Mouse (Mus musculus) layer of hippocampus, adult 18-20 months (tissue): ENCODE measurements around the gene Tmem136. TPM values are rescaled to one million over a fixed set of nuclear protein-coding genes. Genes with fewer than 3 reads are reported as not detected.

Source experiments
- DNase-seq, 2 experiments: peaks; one replicate each; pipeline ENCODE4 v3.0.0; 2022; ENCODE audit warnings: low spot score in 2 of 2
- total RNA-seq, 2 experiments: library from RNA; stranded (reverse); gene quantifications; 2 replicates each; pipeline ENCODE4 v1.2.3; 2021

Gene Tmem136
- total RNA-seq, 2 experiments from 2014 or later = 18.0 to 19.2 TPM

DNA sequence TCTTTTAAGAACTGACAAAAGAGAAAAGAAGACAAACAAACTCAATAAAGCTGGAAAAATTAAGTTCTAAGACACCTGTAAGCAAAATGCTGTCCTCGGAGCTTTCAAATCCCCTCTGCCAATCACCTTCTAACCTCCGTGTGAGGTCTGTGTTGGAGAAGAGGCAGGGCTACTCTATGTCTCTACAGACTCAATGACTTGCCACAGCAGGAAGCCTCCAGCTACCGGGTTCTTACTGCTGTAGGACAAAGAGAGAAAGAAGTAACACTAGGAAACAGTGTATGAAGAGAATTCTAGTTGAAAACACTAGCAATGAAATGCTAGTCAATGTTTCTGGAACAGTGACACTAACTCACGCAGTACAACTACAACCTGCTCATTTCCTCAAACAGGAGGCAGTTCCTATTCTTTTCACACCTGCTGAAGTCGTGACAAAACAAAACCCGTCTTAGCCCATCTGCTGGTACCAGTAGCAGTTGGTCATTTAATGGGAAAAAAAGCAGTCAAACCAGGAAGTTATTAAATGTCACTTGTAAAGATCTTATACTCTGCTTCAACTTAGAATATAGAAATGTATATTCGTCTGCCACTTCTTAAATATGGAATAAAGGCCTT lies 32.8 kb downstream of the Tmem136 start:
- no peak for DNase-seq

DNA sequence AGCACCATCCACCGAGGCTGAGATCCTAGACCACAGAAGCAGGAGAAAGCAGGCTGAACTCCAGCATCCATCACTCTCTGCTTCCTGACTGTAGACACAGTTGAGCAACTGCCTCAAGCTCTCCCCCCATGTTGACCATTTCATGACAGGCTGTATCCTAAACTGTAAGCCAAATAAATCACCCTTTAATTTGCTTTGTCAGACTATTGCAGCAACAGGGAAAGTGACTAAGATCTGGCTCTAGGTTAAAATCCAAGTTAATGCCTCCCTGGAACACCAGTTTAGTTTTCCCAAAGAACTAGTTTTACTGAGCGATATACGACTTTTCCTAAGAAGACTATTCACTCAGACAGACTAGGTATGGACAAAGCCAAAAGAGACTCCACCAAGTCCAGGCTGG lies 37.7 kb downstream of the Tmem136 start:
- DNase-seq = no peak

DNA sequence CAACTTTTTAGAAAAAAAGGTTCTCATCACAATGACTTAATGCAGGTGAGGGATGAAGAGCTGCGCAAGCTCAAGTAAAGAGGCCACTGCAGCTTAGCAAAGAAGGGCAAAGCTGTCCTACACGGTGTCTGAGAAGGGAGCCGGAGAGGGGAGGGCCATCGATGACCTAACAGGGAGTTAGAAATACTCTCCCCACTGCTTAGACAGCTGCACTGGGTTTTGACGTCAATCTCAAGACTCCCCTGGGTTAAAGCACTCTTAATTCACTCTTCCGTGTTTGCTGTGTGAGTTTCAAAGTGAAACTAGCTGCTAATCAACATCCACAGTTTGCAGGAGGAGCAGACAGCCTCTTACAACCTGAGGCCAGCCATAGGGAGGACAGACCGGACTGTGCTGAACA lies 40.2 kb downstream of the Tmem136 start:
- no peak for DNase-seq

DNA sequence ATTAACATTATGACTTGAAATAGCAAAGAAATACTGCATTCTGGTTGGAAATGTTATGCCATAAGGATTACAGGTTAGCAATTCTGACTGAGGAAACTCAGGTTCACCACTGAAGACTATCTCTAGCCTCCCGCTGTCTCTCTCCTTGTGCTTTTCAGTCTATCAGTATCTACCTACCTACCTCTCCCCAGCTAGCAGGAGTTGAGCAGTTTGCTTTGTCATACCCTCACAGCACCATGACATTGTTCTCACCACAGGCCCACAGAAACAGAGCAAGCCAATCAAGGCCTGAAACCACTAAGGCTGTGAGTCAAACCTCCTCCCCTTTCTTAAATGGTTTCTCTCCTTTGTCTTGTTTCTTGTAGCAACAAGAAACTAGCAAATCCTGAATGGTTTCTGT lies 41.8 kb downstream of the Tmem136 start:
- no peak for DNase-seq

DNA sequence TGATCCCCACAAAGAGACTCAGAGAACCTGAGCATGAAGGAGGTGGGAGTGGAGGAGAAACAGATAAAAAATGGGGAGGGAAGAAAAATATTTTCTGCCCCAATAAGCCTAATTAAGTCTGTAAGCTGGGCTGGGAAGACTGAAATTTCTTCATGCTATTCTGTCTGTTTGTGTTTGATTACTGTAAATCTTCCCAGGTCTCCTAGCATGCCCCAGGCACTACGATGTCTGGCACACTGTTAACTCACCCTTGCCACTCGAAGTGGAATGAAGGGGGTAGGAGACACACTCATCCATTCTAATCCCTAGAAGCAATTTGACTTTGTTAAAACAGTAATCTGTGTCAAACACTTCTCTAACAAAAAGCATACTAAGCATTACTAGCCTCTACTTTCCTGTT lies 44.6 kb downstream of the Tmem136 start:
- no peak for DNase-seq

DNA sequence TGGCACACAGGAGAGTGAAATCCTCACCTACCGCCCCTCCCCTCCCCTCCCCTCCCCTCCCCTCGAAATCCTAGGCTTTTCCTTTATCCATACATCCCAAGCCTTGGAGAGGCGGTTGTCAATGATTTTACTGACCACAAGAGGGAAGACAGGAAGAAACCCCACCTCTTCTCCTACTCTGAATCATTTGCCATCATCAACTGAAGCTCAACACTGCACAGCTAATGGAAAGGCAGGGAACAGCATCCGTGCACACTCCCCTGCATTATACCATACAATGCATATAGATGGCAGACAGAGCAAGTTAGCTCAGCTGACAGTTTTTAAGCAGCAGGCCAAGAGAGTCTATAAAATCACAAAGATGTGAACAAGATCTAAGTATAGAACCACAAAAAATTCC lies 45.2 kb downstream of the Tmem136 start:
- DNase-seq = no peak

DNA sequence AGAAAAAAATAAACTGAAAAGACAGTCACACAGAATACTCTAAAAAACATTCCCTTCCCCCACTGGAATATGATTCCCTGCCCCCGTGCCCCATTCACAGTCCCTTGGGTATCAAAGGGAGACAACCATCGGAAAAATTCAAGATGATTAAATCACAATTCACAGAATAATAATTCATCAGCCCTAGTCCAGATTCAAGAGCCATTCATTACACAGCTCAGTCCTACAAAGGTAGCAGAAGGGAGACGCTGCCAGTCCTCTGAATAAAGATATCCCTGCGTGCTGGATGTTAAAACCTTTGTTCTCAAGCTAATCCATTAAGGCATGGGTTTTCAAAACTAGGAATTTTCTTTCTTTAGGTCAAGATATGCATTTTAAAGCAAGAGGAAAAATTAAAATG lies 45.8 kb downstream of the Tmem136 start:
- DNase-seq = no peak

DNA sequence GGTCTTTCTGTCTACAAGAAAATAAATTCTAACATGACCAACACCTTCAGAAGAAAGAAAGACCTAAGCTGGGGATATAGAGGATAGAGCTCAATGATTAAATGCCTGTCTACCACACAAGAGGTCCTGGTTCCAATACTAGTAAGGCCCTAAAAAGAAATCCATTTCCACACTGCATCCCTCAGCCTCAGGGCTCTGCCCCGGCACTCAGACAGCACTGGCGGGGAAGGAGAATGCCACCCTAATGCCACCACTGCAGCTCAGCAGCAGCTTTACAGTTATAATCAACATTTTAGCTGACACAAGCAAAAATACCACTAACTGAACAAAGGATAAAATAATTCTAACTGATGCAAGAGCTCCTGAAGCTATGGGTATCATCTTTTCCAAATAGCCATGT lies 46.2 kb downstream of the Tmem136 start:
- DNase-seq = no peak

DNA sequence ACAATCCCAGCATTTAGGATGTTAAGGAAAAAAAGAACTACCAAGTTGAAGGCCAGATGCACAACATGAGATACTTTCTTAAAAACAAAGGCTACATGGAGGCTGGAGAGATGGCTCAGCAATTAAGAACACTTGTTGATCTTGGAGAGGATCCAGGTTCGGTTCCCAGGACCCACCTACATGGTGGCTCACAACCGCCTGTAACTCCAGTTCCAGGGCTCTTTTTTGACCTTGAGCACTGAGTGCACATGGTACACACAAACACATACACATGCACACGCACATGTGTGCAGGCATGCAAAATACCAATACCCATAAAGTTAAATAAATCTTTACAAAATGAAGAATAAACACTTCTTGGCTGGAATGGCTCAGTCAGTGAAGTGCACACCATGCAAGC lies 48.5 kb downstream of the Tmem136 start:
- no peak for DNase-seq

DNA sequence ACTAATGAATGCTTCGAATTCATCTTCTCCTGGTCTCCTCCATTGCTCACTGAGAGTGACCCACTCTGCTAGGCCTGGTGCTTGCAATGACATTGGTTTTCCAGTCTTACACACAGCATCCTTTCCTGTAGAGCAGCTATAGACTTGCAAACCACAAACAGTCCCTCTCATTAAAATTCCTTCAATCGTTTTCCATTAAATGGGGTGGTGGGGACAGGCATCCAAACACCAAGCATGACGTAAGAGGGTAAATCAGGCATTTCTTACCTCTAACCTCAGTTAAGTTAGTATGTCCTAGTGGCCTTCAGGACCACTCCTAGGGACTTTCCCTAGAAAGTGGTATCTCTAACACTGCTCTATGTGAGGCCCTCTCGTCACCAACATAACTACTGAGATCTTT lies 51.1 kb downstream of the Tmem136 start:
- no peak for DNase-seq

DNA sequence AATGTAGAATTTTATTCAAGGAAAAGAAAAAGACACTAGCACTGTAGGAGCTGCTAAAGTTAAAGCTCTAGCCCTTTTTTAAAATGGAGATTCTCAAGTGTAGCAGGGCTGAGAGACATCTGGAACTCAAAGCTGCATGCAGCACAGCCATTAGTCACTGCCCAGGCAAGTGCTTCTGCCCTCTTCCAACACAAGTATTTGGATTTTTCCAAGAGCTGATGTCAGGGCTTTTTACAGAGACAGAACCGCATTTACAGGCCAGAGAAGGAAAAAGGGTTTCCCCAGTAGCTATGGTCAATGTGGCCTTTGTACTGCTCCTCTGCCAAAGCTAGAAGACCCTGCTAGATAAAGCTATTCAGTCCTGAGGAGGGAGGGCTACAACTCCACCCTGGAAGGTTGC lies 54.8 kb downstream of the Tmem136 start:
- peak in 1 of 2 experiments; percentile 35 for DNase-seq

Other genes with a start within 250 kb of the Tmem136 start
- 10 to 100 TPM; 50.7 to 54.9 TPM for gene Grik4, start 172.1 kb downstream of the Tmem136 start, total RNA-seq
- 100 to 1,000 TPM; 149 to 151 TPM for gene Arhgef12, start 9.3 kb downstream of the Tmem136 start, total RNA-seq
- under 1 TPM; 0.38 to 0.52 TPM for gene Pou2f3, start 93.8 kb upstream of the Tmem136 start, total RNA-seq
- 10 to 100 TPM; 19.2 to 20.3 TPM for gene Oaf, start 123.3 kb upstream of the Tmem136 start, total RNA-seq
- gene Trim29, start 194.3 kb upstream of the Tmem136 start, total RNA-seq = under 1 TPM; 0.23 to 0.69 TPM